9 mouse cellular contexts compared by ENCODE assay signal in the genomic region with DNA sequence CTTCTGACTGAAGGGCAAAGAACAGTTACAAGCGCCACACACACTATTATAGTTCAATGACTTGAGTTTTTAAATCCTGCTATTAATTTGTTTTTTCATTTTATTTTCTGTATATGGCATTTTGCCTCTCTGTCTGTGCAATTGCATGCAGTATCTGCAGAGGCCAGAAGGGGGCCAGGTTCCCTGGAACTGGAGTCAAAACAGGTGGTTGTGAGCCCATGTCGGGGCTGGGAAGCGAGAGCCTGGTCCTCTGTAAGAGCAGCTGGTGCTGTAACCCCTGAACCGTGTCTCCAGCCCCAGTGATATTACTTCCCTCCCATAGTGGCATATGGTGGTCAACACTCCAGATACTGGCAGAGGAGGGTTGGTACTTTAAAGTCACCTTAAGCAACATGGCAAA. TPM values are rescaled to one million over a fixed set of nuclear protein-coding genes. Genes with fewer than 3 reads are reported as not detected.
DNase-seq lines count a peak whose midpoint lies in the region; ATAC-seq and TF ChIP-seq lines count a peak whose summit lies in the region.
"Had no signal": no experiment of that assay in that cellular context is flagged by ENCODE, and none has a peak within 500 bp of the region (broad histone marks: within the 10 kb centered on the region; RNA-seq: fewer than 3 reads in every experiment).

No protein-coding gene starts in this region.

- no peak overlapping the region for H3K4me3 ChIP-seq in midbrain, embryonic 14.5 days (replicated peaks; ENCODE audit: low read depth, low read length)
- no peak overlapping the region for H3K4me3 ChIP-seq in midbrain, embryonic 13.5 days (replicated peaks)
- no peak overlapping the region for H3K4me3 ChIP-seq in hindbrain, postnatal 0 days (ENCODE audit: low read length)
- no peak overlapping the region for H3K4me3 ChIP-seq in liver, adult 2 months (ENCODE audit: insufficient read depth, low read depth, low read length)
- no peak overlapping the region for H3K4me3 ChIP-seq in olfactory bulb, adult 2 months (ENCODE audit: insufficient read depth, low read depth, low read length)
- H3K4me3 ChIP-seq: limb, embryonic 15.5 days had no signal

- no peak overlapping the region for H3K27ac ChIP-seq in midbrain, embryonic 14.5 days (replicated peaks; ENCODE audit: low read depth, low read length)
- no peak overlapping the region for H3K27ac ChIP-seq in midbrain, embryonic 13.5 days
- H3K27ac ChIP-seq in hindbrain, postnatal 0 days, result no peak overlapping the region
- no peak overlapping the region for H3K27ac ChIP-seq in liver, adult 2 months (replicated peaks; ENCODE audit: insufficient read depth, low read depth, low read length)
- no peak overlapping the region for H3K27ac ChIP-seq in olfactory bulb, adult 2 months (ENCODE audit: insufficient read depth, low read depth, low read length)
- H3K27ac ChIP-seq: limb, embryonic 15.5 days had no signal

- no peak overlapping the region for H3K4me2 ChIP-seq in midbrain, embryonic 14.5 days (ENCODE audit: low read length)
- H3K4me2 ChIP-seq in midbrain, embryonic 13.5 days (replicated peaks), result no peak overlapping the region
- H3K4me2 ChIP-seq in hindbrain, postnatal 0 days (ENCODE audit: low read depth, low read length), result no peak overlapping the region
- H3K4me2 ChIP-seq: limb, embryonic 15.5 days had no signal

- no peak for TF ChIP-seq POLR2A in liver, adult 2 months (IDR thresholded peaks at IDR 0.05; ENCODE audit: extremely low read depth, insufficient read depth, low read length)
- no peak for TF ChIP-seq POLR2A in olfactory bulb, adult 2 months (IDR thresholded peaks at IDR 0.05; ENCODE audit: insufficient read depth, low read depth, low read length)

- DNase-seq in midbrain, embryonic 14.5 days, result peak; percentile 79
- DNase-seq in NIH3T3 (ENCODE audit: low read depth), result peak; percentile 87
- peak; percentile 72 to 76 for DNase-seq in cerebellum, postnatal 36 days
- peak; percentile 77 for DNase-seq in hindbrain, postnatal 0 days (ENCODE audit: low spot score)
- DNase-seq in liver, adult 2 months (ENCODE audit: extremely low read depth, low read depth, low spot score), result peak; percentile 33

- H3K9me3 ChIP-seq in midbrain, embryonic 14.5 days (ENCODE audit: control insufficient read depth, low read length), result no peaks in the 10 kb centered on the region
- no peaks in the 10 kb centered on the region for H3K9me3 ChIP-seq in midbrain, embryonic 13.5 days
- no peaks in the 10 kb centered on the region for H3K9me3 ChIP-seq in hindbrain, postnatal 0 days (ENCODE audit: low read length)
- H3K9me3 ChIP-seq: limb, embryonic 15.5 days had no signal

- no peaks in the 10 kb centered on the region for H3K4me1 ChIP-seq in midbrain, embryonic 14.5 days (ENCODE audit: control insufficient read depth, insufficient read depth, low read length)
- no peaks in the 10 kb centered on the region for H3K4me1 ChIP-seq in midbrain, embryonic 13.5 days (replicated peaks)
- H3K4me1 ChIP-seq in hindbrain, postnatal 0 days (ENCODE audit: insufficient read depth, low read length), result no peaks in the 10 kb centered on the region
- H3K4me1 ChIP-seq in liver, adult 2 months (ENCODE audit: control insufficient read depth, insufficient read depth, low read length), result no peaks in the 10 kb centered on the region
- no peaks in the 10 kb centered on the region for H3K4me1 ChIP-seq in olfactory bulb, adult 2 months (ENCODE audit: control insufficient read depth, insufficient read depth, low read length)

- no peak overlapping the region for H3K9ac ChIP-seq in midbrain, embryonic 14.5 days (replicated peaks; ENCODE audit: low read length)
- no peak overlapping the region for H3K9ac ChIP-seq in midbrain, embryonic 13.5 days (replicated peaks)
- no peak overlapping the region for H3K9ac ChIP-seq in hindbrain, postnatal 0 days (replicated peaks; ENCODE audit: low read length)
- no peak overlapping the region for H3K9ac ChIP-seq in liver, adult 2 months (ENCODE audit: low read depth, low read length)
- H3K9ac ChIP-seq: limb, embryonic 15.5 days had no signal

- no peaks in the 10 kb centered on the region for H3K79me2 ChIP-seq in liver, adult 2 months (ENCODE audit: control insufficient read depth, insufficient read depth, low read length)

- no peaks in the 10 kb centered on the region for H3K36me3 ChIP-seq in midbrain, embryonic 14.5 days (ENCODE audit: control insufficient read depth, insufficient read depth, low read length)
- no peaks in the 10 kb centered on the region for H3K36me3 ChIP-seq in midbrain, embryonic 13.5 days
- no peaks in the 10 kb centered on the region for H3K36me3 ChIP-seq in hindbrain, postnatal 0 days (ENCODE audit: insufficient read depth, low read length)
- H3K36me3 ChIP-seq in liver, adult 2 months (ENCODE audit: control insufficient read depth, insufficient read depth, low read length), result no peaks in the 10 kb centered on the region
- H3K36me3 ChIP-seq: limb, embryonic 15.5 days had no signal

- ATAC-seq in midbrain, embryonic 14.5 days (ENCODE audit: low FRiP score, low TSS enrichment), result no peak
- ATAC-seq in midbrain, embryonic 13.5 days, result no peak
- ATAC-seq in hindbrain, postnatal 0 days, result 0 out of 2 replicates have a peak, but pooled peaks have one; percentile 58
- no peak for ATAC-seq in frontal cortex, adult (ENCODE audit: low TSS enrichment)

- WGBS in midbrain, embryonic 14.5 days, result 12% methylated on average over 4 of the region's 4 CpGs
- WGBS in midbrain, embryonic 13.5 days, result 11% methylated on average over 4 of the region's 4 CpGs
- WGBS in hindbrain, postnatal 0 days, result 13% methylated on average over 4 of the region's 4 CpGs
- 12% methylated on average over 4 of the region's 4 CpGs for WGBS in liver, adult 2 months
- 17% methylated on average over 4 of the region's 4 CpGs for WGBS in olfactory bulb, adult 2 months

- TF ChIP-seq CTCF in hindbrain, postnatal 0 days (IDR thresholded peaks at IDR 0.05; ENCODE audit: low read depth), result peak; percentile 78
- peak; percentile 81 for TF ChIP-seq CTCF in liver, adult 2 months (IDR thresholded peaks at IDR 0.05; ENCODE audit: low read depth, low read length)
- peak; percentile 52 for TF ChIP-seq CTCF in olfactory bulb, adult 2 months (IDR thresholded peaks at IDR 0.05; ENCODE audit: insufficient read depth, low read depth, low read length)

- H3K27me3 ChIP-seq in midbrain, embryonic 14.5 days (ENCODE audit: control insufficient read depth, insufficient read depth, low read length), result no peaks in the 10 kb centered on the region
- H3K27me3 ChIP-seq in midbrain, embryonic 13.5 days, result no peaks in the 10 kb centered on the region; the same call in 1 of the 2 replicates
- H3K27me3 ChIP-seq in hindbrain, postnatal 0 days (ENCODE audit: insufficient read depth, low read length), result peaks cover 3% of the 10 kb centered on the region; the same call in 1 of the 2 replicates
- H3K27me3 ChIP-seq in liver, adult 2 months (ENCODE audit: control insufficient read depth, insufficient read depth, low read length), result no peaks in the 10 kb centered on the region

RNA-seq across cellular contexts. Expression of gene Gna15, which starts 5.5 kb away (rescaled TPM):
- polyA plus RNA-seq in midbrain, embryonic 14.5 days (2014; fragmentation: Nextera tagmentation; extraction: Ambion mirVana), result 0.69 and 0.88 TPM in 2 replicates
- polyA plus RNA-seq in midbrain, embryonic 13.5 days (2015; fragmentation: Nextera tagmentation; extraction: Ambion mirVana), result 0.94 and 1.0 TPM in 2 replicates
- 2.5 and 9.8 TPM in 2 replicates for total RNA-seq in hindbrain, postnatal 0 days (2014; rRNA removed)
- polyA plus RNA-seq in hindbrain, postnatal 0 days (2015; fragmentation: Nextera tagmentation; extraction: Ambion mirVana), result 1.2 and 1.9 TPM in 2 replicates
- total RNA-seq in liver, adult 2 months (2014; rRNA removed), result 0.94 and 1.1 TPM in 2 replicates
- polyA plus RNA-seq in liver, adult 2 months (2012; rRNA removed), result 0.31 and 0.64 TPM in 2 replicates
- polyA plus RNA-seq in olfactory bulb, adult 2 months (2012; ENCODE audit: insufficient read depth, insufficient read length, low replicate concordance, missing spikeins), result not detected in 2 replicates

RNA-seq across cellular contexts. Expression of gene S1pr4, which starts 18.6 kb away (rescaled TPM):
- 0.34 and 0.47 TPM in 2 replicates for polyA plus RNA-seq in midbrain, embryonic 14.5 days (2014; fragmentation: Nextera tagmentation; extraction: Ambion mirVana)
- 0.64 and 0.77 TPM in 2 replicates for polyA plus RNA-seq in midbrain, embryonic 13.5 days (2015; fragmentation: Nextera tagmentation; extraction: Ambion mirVana)
- total RNA-seq in hindbrain, postnatal 0 days (2014; rRNA removed), result 0.40 and 1.3 TPM in 2 replicates
- 0.38 and 0.40 TPM in 2 replicates for polyA plus RNA-seq in hindbrain, postnatal 0 days (2015; fragmentation: Nextera tagmentation; extraction: Ambion mirVana)
- 0.28 and 0.40 TPM in 2 replicates for total RNA-seq in liver, adult 2 months (2014; rRNA removed)
- 1.2 and 1.5 TPM in 2 replicates for polyA plus RNA-seq in liver, adult 2 months (2012; rRNA removed)
- not detected in 2 replicates for polyA plus RNA-seq in olfactory bulb, adult 2 months (2012; ENCODE audit: insufficient read depth, insufficient read length, low replicate concordance, missing spikeins)

RNA-seq across cellular contexts. Expression of gene Ncln, which starts 22.4 kb away (rescaled TPM):
- 51.6 and 51.8 TPM in 2 replicates for polyA plus RNA-seq in midbrain, embryonic 14.5 days (2014; fragmentation: Nextera tagmentation; extraction: Ambion mirVana)
- polyA plus RNA-seq in midbrain, embryonic 13.5 days (2015; fragmentation: Nextera tagmentation; extraction: Ambion mirVana), result 57.1 and 58.2 TPM in 2 replicates
- 124 and 170 TPM in 2 replicates for total RNA-seq in hindbrain, postnatal 0 days (2014; rRNA removed)
- polyA plus RNA-seq in hindbrain, postnatal 0 days (2015; fragmentation: Nextera tagmentation; extraction: Ambion mirVana), result 66.3 and 66.5 TPM in 2 replicates
- total RNA-seq in liver, adult 2 months (2014; rRNA removed), result 31.6 and 48.6 TPM in 2 replicates
- polyA plus RNA-seq in liver, adult 2 months (2012; rRNA removed), result 138 and 159 TPM in 2 replicates
- polyA plus RNA-seq in olfactory bulb, adult 2 months (2012; ENCODE audit: insufficient read depth, insufficient read length, low replicate concordance, missing spikeins), result 181 TPM in 1 of 2 replicates, not detected in the other

RNA-seq across cellular contexts. Expression of gene Gna11, which starts 26.4 kb away (rescaled TPM):
- 86.7 and 102 TPM in 2 replicates for polyA plus RNA-seq in midbrain, embryonic 14.5 days (2014; fragmentation: Nextera tagmentation; extraction: Ambion mirVana)
- 74.5 and 77.1 TPM in 2 replicates for polyA plus RNA-seq in midbrain, embryonic 13.5 days (2015; fragmentation: Nextera tagmentation; extraction: Ambion mirVana)
- 121 and 139 TPM in 2 replicates for total RNA-seq in hindbrain, postnatal 0 days (2014; rRNA removed)
- polyA plus RNA-seq in hindbrain, postnatal 0 days (2015; fragmentation: Nextera tagmentation; extraction: Ambion mirVana), result 95.6 and 105 TPM in 2 replicates
- 20.7 and 27.3 TPM in 2 replicates for total RNA-seq in liver, adult 2 months (2014; rRNA removed)
- polyA plus RNA-seq in liver, adult 2 months (2012; rRNA removed), result 61.6 and 64.2 TPM in 2 replicates
- not detected in 2 replicates for polyA plus RNA-seq in olfactory bulb, adult 2 months (2012; ENCODE audit: insufficient read depth, insufficient read length, low replicate concordance, missing spikeins)

RNA-seq across cellular contexts. Expression of gene Celf5, which starts 36.0 kb away (rescaled TPM):
- polyA plus RNA-seq in midbrain, embryonic 14.5 days (2014; fragmentation: Nextera tagmentation; extraction: Ambion mirVana), result 61.3 and 117 TPM in 2 replicates
- 75.5 and 79.4 TPM in 2 replicates for polyA plus RNA-seq in midbrain, embryonic 13.5 days (2015; fragmentation: Nextera tagmentation; extraction: Ambion mirVana)
- total RNA-seq in hindbrain, postnatal 0 days (2014; rRNA removed), result 93.9 and 128 TPM in 2 replicates
- polyA plus RNA-seq in hindbrain, postnatal 0 days (2015; fragmentation: Nextera tagmentation; extraction: Ambion mirVana), result 40.1 and 43.2 TPM in 2 replicates
- total RNA-seq in liver, adult 2 months (2014; rRNA removed), result not detected in 2 replicates
- polyA plus RNA-seq in liver, adult 2 months (2012; rRNA removed), result not detected in 2 replicates
- not detected in 2 replicates for polyA plus RNA-seq in olfactory bulb, adult 2 months (2012; ENCODE audit: insufficient read depth, insufficient read length, low replicate concordance, missing spikeins)

Comparison
In these comparisons a context has a peak if more than half of its experiments do, and no peak if none do; other contexts are left out.
1. DNase-seq: peak in every context shown above with its lines; median percentile 87 in NIH3T3; 79 in midbrain, embryonic 14.5 days; 77 in hindbrain, postnatal 0 days; 74 in cerebellum, postnatal 36 days; 33 in liver, adult 2 months.